Mouse (Mus musculus) liver, embryonic 13.5 days (tissue): ENCODE results near the gene Apol8. TPM values are rescaled to one million over a fixed set of nuclear protein-coding genes. Genes with fewer than 3 reads are reported as not detected.

ENCODE experiments used
- ATAC-seq: fragments of 200-750 bp; cut with Nextera tagmentation; 2 replicates; pipeline ENCODE4 v1.8.0; 2017; ENCODE audit warnings: low read depth, mild to moderate bottlenecking, moderate number of reproducible peaks, moderate library complexity
- DNase-seq: peaks from one replicate; pipeline ENCODE4 v3.0.0; 2022
- H3K27ac ChIP-seq: fragments of 300-500 bp; sonication (generic); 2 replicates; pipeline ENCODE4 v1.5.1; 2015; ENCODE audit warnings: moderate library complexity, mild to moderate bottlenecking, inconsistent platforms
- H3K27me3 ChIP-seq: fragments of 300-500 bp; sonication (generic); 2 replicates; pipeline ENCODE4 v1.6.1; 2015; ENCODE audit warnings: mild to moderate bottlenecking, inconsistent platforms
- H3K36me3 ChIP-seq: fragments of 300-500 bp; sonication (generic); 2 replicates; pipeline ENCODE4 v1.6.1; 2015; ENCODE audit warnings: mild to moderate bottlenecking, inconsistent platforms
- H3K4me1 ChIP-seq: fragments of 300-500 bp; sonication (generic); replicated peaks from 2 replicates; pipeline ENCODE4 v1.6.1; 2015; ENCODE audit warnings: inconsistent platforms
- H3K4me2 ChIP-seq: fragments of 300-500 bp; sonication (generic); 2 replicates; pipeline ENCODE4 v1.6.1; 2015; ENCODE audit warnings: inconsistent platforms, mild to moderate bottlenecking, moderate library complexity
- H3K4me3 ChIP-seq: fragments of 300-500 bp; sonication (generic); replicated peaks from 2 replicates; pipeline ENCODE4 v1.5.1; 2015; ENCODE audit warnings: mild to moderate bottlenecking, inconsistent platforms
- H3K9ac ChIP-seq: fragments of 300-500 bp; sonication (generic); 2 replicates; pipeline ENCODE4 v1.6.1; 2015; ENCODE audit warnings: mild to moderate bottlenecking, inconsistent platforms
- H3K9me3 ChIP-seq: fragments of 300-500 bp; sonication (generic); replicated peaks from 2 replicates; pipeline ENCODE4 v1.6.1; 2016; ENCODE audit warnings: inconsistent platforms
- WGBS: fragments of 180-500 bp; shearing (Covaris S2); methylation state at CpG from one replicate; pipeline ENCODE4 v1.1.7; 2015; ENCODE audit not compliant: insufficient replicate concordance; 5-methylcytosine and 5-hydroxymethylcytosine counted together
- polyA plus RNA-seq: library from polyadenylated mRNA; unstranded; fragments of >200 nt; fragmentation: Nextera tagmentation; extraction: Ambion mirVana; gene quantifications from 2 replicates; pipeline ENCODE4 v1.2.1, GENCODE M21; 2015

The Apol8 gene
- polyA plus RNA-seq, 1 experiment from 2014 or later = 29.8 TPM

- no peak for DNase-seq
- ATAC-seq = no peak
- Histone ChIP-seq H3K27ac (no peak overlapping the region), H3K9ac (no peak overlapping the region), H3K27me3 (no peaks in the 10 kb centered on the region), H3K4me3 (no peak overlapping the region), H3K36me3 (peaks cover 99% of the 10 kb centered on the region), H3K4me2 (no peak overlapping the region), H3K9me3 (no peaks in the 10 kb centered on the region), H3K4me1 (no peaks in the 10 kb centered on the region)
- WGBS = 82% methylated on average over 22 of the region's 22 CpGs
Observed at GRCm38 (mm10) chr15:77784039-77784824, 27.4 kb upstream of the Apol8 start.

GRCm38 (mm10) chr15:77782449-77783014 lies 25.7 kb upstream of the Apol8 start:
- DNase-seq (no peak), ATAC-seq (no peak)
- Histone ChIP-seq H3K36me3 (peaks cover 100% of the 10 kb centered on the region), H3K9me3 (no peaks in the 10 kb centered on the region), H3K9ac (no peak overlapping the region), H3K4me2 (no peak overlapping the region), H3K27me3 (no peaks in the 10 kb centered on the region), H3K4me3 (no peak overlapping the region), H3K27ac (no peak overlapping the region), H3K4me1 (no peaks in the 10 kb centered on the region)
- 79% methylated on average over 11 of the region's 11 CpGs for WGBS

- ATAC-seq (no peak), DNase-seq (peak; percentile 62)
- no peak overlapping the region; the same call in 1 of the 2 replicates for H3K9ac ChIP-seq
- H3K27ac ChIP-seq = peak overlapping the region; percentile 89
- H3K4me1 ChIP-seq = peaks cover 36% of the 10 kb centered on the region
- H3K27me3 ChIP-seq = no peaks in the 10 kb centered on the region
- H3K4me2 ChIP-seq = no peak overlapping the region
- peaks cover 97% of the 10 kb centered on the region for H3K36me3 ChIP-seq
- H3K9me3 ChIP-seq = no peaks in the 10 kb centered on the region
- 61% methylated on average over 20 of the region's 20 CpGs for WGBS
- no peak overlapping the region for H3K4me3 ChIP-seq
Observed at GRCm38 (mm10) chr15:77775186-77775963, 18.6 kb upstream of the Apol8 start.

GRCm38 (mm10) chr15:77774303-77774702 lies 17.5 kb upstream of the Apol8 start:
- WGBS = 85% methylated on average over 10 of the region's 10 CpGs
- H3K27ac ChIP-seq = peak overlapping the region; percentile 89

GRCm38 (mm10) chr15:77773099-77773915 lies 16.5 kb upstream of the Apol8 start:
- ATAC-seq (peak; percentile 98), DNase-seq (peak; percentile 82)
- H3K4me3 ChIP-seq = no peak overlapping the region
- no peaks in the 10 kb centered on the region for H3K9me3 ChIP-seq
- 51% methylated on average over 19 of the region's 19 CpGs for WGBS
- peak overlapping the region; percentile 89 for H3K27ac ChIP-seq
- H3K9ac ChIP-seq = peak overlapping the region; percentile 19; the same call in 1 of the 2 replicates
- H3K4me2 ChIP-seq = peak overlapping the region; percentile 18
- peaks cover 97% of the 10 kb centered on the region for H3K36me3 ChIP-seq
- H3K27me3 ChIP-seq = no peaks in the 10 kb centered on the region
- peaks cover 36% of the 10 kb centered on the region for H3K4me1 ChIP-seq

More at GRCm38 (mm10) chr15:77774303-77774702, 17.5 kb upstream of the Apol8 start:
- no peak overlapping the region for H3K4me2 ChIP-seq
- H3K27me3 ChIP-seq = no peaks in the 10 kb centered on the region
- DNase-seq = no peak
- no peak for ATAC-seq
- H3K4me1 ChIP-seq = peaks cover 36% of the 10 kb centered on the region
- H3K4me3 ChIP-seq = no peak overlapping the region
- H3K36me3 ChIP-seq = peaks cover 97% of the 10 kb centered on the region
- 0 out of 2 replicates have a peak overlapping the region, but pooled peaks have one; percentile 14 for H3K9ac ChIP-seq
- H3K9me3 ChIP-seq = no peaks in the 10 kb centered on the region

- DNase-seq = no peak
- Histone ChIP-seq H3K27me3 (no peaks in the 10 kb centered on the region), H3K4me3 (no peak overlapping the region), H3K27ac (no peak overlapping the region), H3K36me3 (peaks cover 97% of the 10 kb centered on the region), H3K4me2 (no peak overlapping the region), H3K9me3 (no peaks in the 10 kb centered on the region), H3K4me1 (peaks cover 36% of the 10 kb centered on the region), H3K9ac (no peak overlapping the region)
- ATAC-seq = no peak
- 90% methylated on average over 9 of the region's 9 CpGs for WGBS
Observed at GRCm38 (mm10) chr15:77770942-77771341, 14.1 kb upstream of the Apol8 start.

GRCm38 (mm10) chr15:77770341-77770740 lies 13.5 kb upstream of the Apol8 start:
- WGBS = 91% methylated on average over 5 of the region's 5 CpGs
- H3K27me3 ChIP-seq = no peaks in the 10 kb centered on the region
- no peak for DNase-seq

GRCm38 (mm10) chr15:77766981-77767380 lies 10.2 kb upstream of the Apol8 start:
- no peaks in the 10 kb centered on the region for H3K9me3 ChIP-seq
- H3K27me3 ChIP-seq = no peaks in the 10 kb centered on the region
- H3K36me3 ChIP-seq = peaks cover 100% of the 10 kb centered on the region
- 83% methylated on average over 11 of the region's 11 CpGs for WGBS
- H3K9ac ChIP-seq = no peak overlapping the region
- no peak overlapping the region for H3K27ac ChIP-seq
- ATAC-seq (no peak), DNase-seq (no peak)
- no peak overlapping the region for H3K4me3 ChIP-seq
- no peak overlapping the region for H3K4me2 ChIP-seq
- peaks cover 3% of the 10 kb centered on the region for H3K4me1 ChIP-seq

More at GRCm38 (mm10) chr15:77770341-77770740, 13.5 kb upstream of the Apol8 start:
- Histone ChIP-seq H3K4me2 (no peak overlapping the region), H3K27ac (no peak overlapping the region), H3K36me3 (peaks cover 97% of the 10 kb centered on the region), H3K9ac (no peak overlapping the region), H3K4me3 (no peak overlapping the region), H3K4me1 (peaks cover 30% of the 10 kb centered on the region), H3K9me3 (no peaks in the 10 kb centered on the region)
- ATAC-seq = no peak

- Histone ChIP-seq H3K36me3 (peaks cover 100% of the 10 kb centered on the region), H3K4me3 (no peak overlapping the region), H3K4me2 (no peak overlapping the region), H3K9me3 (no peaks in the 10 kb centered on the region), H3K4me1 (peaks cover 3% of the 10 kb centered on the region), H3K27ac (peak overlapping the region; percentile 21; the same call in 1 of the 2 replicates), H3K9ac (no peak overlapping the region), H3K27me3 (no peaks in the 10 kb centered on the region)
- DNase-seq (no peak), ATAC-seq (no peak)
- 92% methylated on average over 16 of the region's 16 CpGs for WGBS
Observed at GRCm38 (mm10) chr15:77765484-77766093, 8.8 kb upstream of the Apol8 start.

- no peak overlapping the region for H3K4me3 ChIP-seq
- no peaks in the 10 kb centered on the region for H3K9me3 ChIP-seq
- DNase-seq = no peak
- H3K27me3 ChIP-seq = no peaks in the 10 kb centered on the region
- no peak overlapping the region for H3K4me2 ChIP-seq
- peaks cover 3% of the 10 kb centered on the region for H3K4me1 ChIP-seq
- 0 out of 2 replicates have a peak overlapping the region, but pooled peaks have one; percentile 21 for H3K27ac ChIP-seq
- peaks cover 99% of the 10 kb centered on the region for H3K36me3 ChIP-seq
- WGBS = 84% methylated on average over 13 of the region's 13 CpGs
- ATAC-seq = no peak
- H3K9ac ChIP-seq = no peak overlapping the region
Observed at GRCm38 (mm10) chr15:77764391-77765006, 7.7 kb upstream of the Apol8 start.
